Mouse (Mus musculus): Measurements from ENCODE around the gene Add3.

DNA sequence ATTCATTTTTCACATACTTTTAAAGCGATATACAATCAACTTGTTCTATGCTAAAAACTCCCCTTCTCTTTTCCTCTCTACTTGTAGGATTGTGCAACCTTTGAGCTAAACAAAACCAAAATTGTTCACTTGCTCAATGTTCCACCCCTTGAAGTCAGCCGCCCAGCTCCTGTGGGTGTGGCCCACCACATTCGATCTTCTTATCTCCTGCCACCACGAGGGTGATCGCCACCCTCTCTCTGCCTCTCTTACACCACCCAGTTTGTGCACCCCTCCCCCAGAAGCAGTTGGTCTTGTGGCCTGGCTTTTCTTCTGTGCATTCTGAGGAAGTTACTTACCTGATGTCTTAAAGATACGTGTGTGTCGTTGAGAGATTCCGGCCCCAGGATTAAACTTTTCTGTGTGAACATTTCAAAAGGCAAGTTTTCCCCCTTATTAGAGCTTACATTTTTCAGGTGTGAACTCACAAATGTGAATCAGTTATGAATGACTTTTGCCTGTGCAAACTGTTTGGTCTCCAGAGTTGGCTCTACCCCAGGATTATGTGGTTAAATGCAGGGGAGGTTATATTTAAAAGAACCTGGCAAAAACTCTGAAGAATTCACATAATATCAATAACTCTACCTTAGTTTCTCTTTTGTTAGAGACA lies 45.4 kb downstream of the Add3 start:
- TF ChIP-seq KAT2A (conservative IDR thresholded peaks at IDR 0.05; ENCODE audit: low read depth, low read length) (peak; percentile 38; the same call in 1 of the 2 replicates), POLR2A (IDR thresholded peaks at IDR 0.05; ENCODE audit: control insufficient read depth in 1 of 2, insufficient read depth in 1 of 2, low read depth in 1 of 2, low read length in 2 of 2, poor library complexity in 1 of 2) (no peak), MAX (IDR thresholded peaks at IDR 0.05; ENCODE audit: low read length) (peak; percentile 86), SIN3A (IDR thresholded peaks at IDR 0.05; ENCODE audit: low read length) (peak; percentile 92), CTCF (IDR thresholded peaks at IDR 0.05 in 2 of 3, conservative IDR thresholded peaks at IDR 0.05 in 1 of 3; ENCODE audit: control insufficient read depth in 1 of 3, insufficient read depth in 1 of 3, low read depth in 2 of 3, low read length in 3 of 3, poor library complexity in 1 of 3, severe bottlenecking in 1 of 3) (no peak), EP300 (IDR thresholded peaks at IDR 0.05; ENCODE audit: low read depth in 1 of 2, low read length in 2 of 2) (peak; percentile 96 to 99), RCOR1 (IDR thresholded peaks at IDR 0.05; ENCODE audit: low read depth, low read length) (peak; percentile 96), E2F4 (IDR thresholded peaks at IDR 0.05; ENCODE audit: borderline replicate concordance, low read depth, low read length) (no peak), ELF1 (IDR thresholded peaks at IDR 0.05; ENCODE audit: low read depth, low read length) (peak; percentile 43; the same call in 1 of the 2 replicates), ZMIZ1 (IDR thresholded peaks at IDR 0.05; ENCODE audit: low read depth, low read length) (peak; percentile 83), CHD2 (IDR thresholded peaks at IDR 0.05; ENCODE audit: low read length) (peak; percentile 88), MEF2A (IDR thresholded peaks at IDR 0.05; ENCODE audit: extremely low read depth, insufficient replicate concordance, low read depth, low read length, poor library complexity, severe bottlenecking) (peak; percentile 48; the same call in 1 of the 2 replicates), MXI1 (IDR thresholded peaks at IDR 0.05; ENCODE audit: low read depth, low read length) (peak; percentile 80), MYC (IDR thresholded peaks at IDR 0.05; ENCODE audit: low read depth, low read length) (peak; percentile 93)
